Mouse (Mus musculus) testis, adult 2 months (tissue): ENCODE measurements around the gene Rptor. TPM values are rescaled to one million over a fixed set of nuclear protein-coding genes. Genes with fewer than 3 reads are reported as not detected.

Experiments used
- H3K27ac ChIP-seq: fragments of 200-500 bp; 2 replicates; pipeline ENCODE4 v1.5.1; 2012; ENCODE audit warnings: low read depth, low read length; ENCODE audit not compliant: control insufficient read depth, insufficient read depth
- H3K27me3 ChIP-seq: fragments of 200-500 bp; 2 replicates; pipeline ENCODE4 v1.6.1; 2012; ENCODE audit warnings: mild to moderate bottlenecking, low read length, moderate library complexity; ENCODE audit not compliant: control insufficient read depth, insufficient read depth
- H3K36me3 ChIP-seq: fragments of 200-500 bp; 2 replicates; pipeline ENCODE4 v1.6.1; 2012; ENCODE audit warnings: mild to moderate bottlenecking, low read length; ENCODE audit not compliant: control insufficient read depth, insufficient read depth
- H3K4me1 ChIP-seq: fragments of 200-500 bp; 2 replicates; pipeline ENCODE4 v1.6.1; 2012; ENCODE audit warnings: low read length; ENCODE audit not compliant: control insufficient read depth, insufficient read depth
- H3K4me3 ChIP-seq: fragments of 200-500 bp; 2 replicates; pipeline ENCODE4 v1.5.1; 2012; ENCODE audit warnings: low read depth, mild to moderate bottlenecking, low read length, moderate library complexity, mixed read lengths; ENCODE audit not compliant: control insufficient read depth
- CTCF ChIP-seq: fragments of 200-500 bp; IDR thresholded peaks from 2 replicates; pipeline ENCODE4 v1.5.1; 2012; ENCODE audit warnings: low read depth, mild to moderate bottlenecking, inconsistent platforms, low read length, moderate library complexity; ENCODE audit not compliant: control insufficient read depth, insufficient read depth, insufficient replicate concordance
- POLR2A ChIP-seq: fragments of 200-500 bp; IDR thresholded peaks from 2 replicates; pipeline ENCODE4 v1.6.1; 2012; ENCODE audit warnings: low read depth, mild to moderate bottlenecking, inconsistent platforms, low read length, moderate library complexity; ENCODE audit not compliant: control insufficient read depth
- polyA plus RNA-seq: library from polyadenylated mRNA; depleted of rRNA; stranded (reverse); fragments of >200 nt; gene quantifications from 2 replicates; pipeline ENCODE4 v1.2.3, GENCODE M21; 2012

The Rptor gene
- polyA plus RNA-seq, 1 experiment = 25.4 TPM

- Histone ChIP-seq H3K27me3 (no peaks in the 10 kb centered on the region), H3K4me3 (peak overlapping the region; percentile 90), H3K4me1 (peaks cover 30% of the 10 kb centered on the region), H3K36me3 (peaks cover 2% of the 10 kb centered on the region; the same call in 1 of the 2 replicates), H3K27ac (no peak overlapping the region)
- TF ChIP-seq POLR2A (no peak), CTCF (no peak)
Observed at GRCm38 (mm10) chr11:119912845-119913244, 310.1 kb downstream of the Rptor start.

- H3K4me1 ChIP-seq = peaks cover 27% of the 10 kb centered on the region
- peak within 1 kb of the TSS; percentile 90 for H3K4me3 ChIP-seq
- 0 out of 2 replicates have a peak, but pooled peaks have one; percentile 2 for TF ChIP-seq CTCF
- peak; percentile 48; the same call in 1 of the 2 replicates for TF ChIP-seq POLR2A
- H3K27me3 ChIP-seq = no peaks in the 10 kb centered on the region
- peak within 1 kb of the TSS; percentile 29; the same call in 1 of the 2 replicates for H3K27ac ChIP-seq
- peaks cover 2% of the 10 kb centered on the region; the same call in 1 of the 2 replicates for H3K36me3 ChIP-seq
Observed at GRCm38 (mm10) chr11:119913291-119913934, 310.7 kb downstream of the Rptor start, which contains the start of gene Chmp6. Gene Chmp6 (plus strand): TSS chr11:119913441.

GRCm38 (mm10) chr11:119913935-119914314 is 311.2 kb downstream of the Rptor start:
- Histone ChIP-seq H3K27me3 (no peaks in the 10 kb centered on the region), H3K4me3 (peak overlapping the region; percentile 90), H3K36me3 (peaks cover 2% of the 10 kb centered on the region), H3K27ac (peak overlapping the region; percentile 29; the same call in 1 of the 2 replicates), H3K4me1 (peaks cover 23% of the 10 kb centered on the region)
- no peak for TF ChIP-seq CTCF
- TF ChIP-seq POLR2A = no peak

- Histone ChIP-seq H3K27me3 (no peaks in the 10 kb centered on the region), H3K27ac (peak overlapping the region; percentile 29; the same call in 1 of the 2 replicates), H3K4me3 (peak overlapping the region; percentile 90), H3K36me3 (peaks cover 2% of the 10 kb centered on the region), H3K4me1 (peaks cover 22% of the 10 kb centered on the region)
- TF ChIP-seq CTCF = no peak
- no peak for TF ChIP-seq POLR2A
Observed at GRCm38 (mm10) chr11:119914381-119914780, 311.7 kb downstream of the Rptor start.

- H3K4me1 ChIP-seq = peaks cover 19% of the 10 kb centered on the region
- H3K27ac ChIP-seq = no peak overlapping the region
- H3K36me3 ChIP-seq = peaks cover 2% of the 10 kb centered on the region
- no peaks in the 10 kb centered on the region for H3K27me3 ChIP-seq
- H3K4me3 ChIP-seq = no peak overlapping the region
- TF ChIP-seq CTCF = no peak
- TF ChIP-seq POLR2A = no peak
Observed at GRCm38 (mm10) chr11:119915666-119916065, 313.0 kb downstream of the Rptor start.

- H3K27ac ChIP-seq = no peak overlapping the region
- no peak for TF ChIP-seq CTCF
- no peak for TF ChIP-seq POLR2A
- no peak overlapping the region for H3K4me3 ChIP-seq
- H3K36me3 ChIP-seq = peaks cover 2% of the 10 kb centered on the region
- H3K27me3 ChIP-seq = no peaks in the 10 kb centered on the region
- peaks cover 19% of the 10 kb centered on the region for H3K4me1 ChIP-seq
Observed at GRCm38 (mm10) chr11:119916102-119916790, 313.5 kb downstream of the Rptor start.

GRCm38 (mm10) chr11:119916834-119917469 is 314.2 kb downstream of the Rptor start:
- TF ChIP-seq POLR2A = no peak
- TF ChIP-seq CTCF = no peak
- peaks cover 19% of the 10 kb centered on the region for H3K4me1 ChIP-seq
- no peak overlapping the region for H3K27ac ChIP-seq
- no peak overlapping the region for H3K4me3 ChIP-seq
- no peaks in the 10 kb centered on the region for H3K27me3 ChIP-seq
- H3K36me3 ChIP-seq = peaks cover 2% of the 10 kb centered on the region
